Mouse (Mus musculus): ENCODE data around the gene Rsrp1. TPM values are rescaled to one million over a fixed set of nuclear protein-coding genes. Genes with fewer than 3 reads are reported as not detected.

Gene Rsrp1
- 1,774 and 1,821 TPM in 2 replicates for polyA plus RNA-seq (2012; rRNA removed)

DNA sequence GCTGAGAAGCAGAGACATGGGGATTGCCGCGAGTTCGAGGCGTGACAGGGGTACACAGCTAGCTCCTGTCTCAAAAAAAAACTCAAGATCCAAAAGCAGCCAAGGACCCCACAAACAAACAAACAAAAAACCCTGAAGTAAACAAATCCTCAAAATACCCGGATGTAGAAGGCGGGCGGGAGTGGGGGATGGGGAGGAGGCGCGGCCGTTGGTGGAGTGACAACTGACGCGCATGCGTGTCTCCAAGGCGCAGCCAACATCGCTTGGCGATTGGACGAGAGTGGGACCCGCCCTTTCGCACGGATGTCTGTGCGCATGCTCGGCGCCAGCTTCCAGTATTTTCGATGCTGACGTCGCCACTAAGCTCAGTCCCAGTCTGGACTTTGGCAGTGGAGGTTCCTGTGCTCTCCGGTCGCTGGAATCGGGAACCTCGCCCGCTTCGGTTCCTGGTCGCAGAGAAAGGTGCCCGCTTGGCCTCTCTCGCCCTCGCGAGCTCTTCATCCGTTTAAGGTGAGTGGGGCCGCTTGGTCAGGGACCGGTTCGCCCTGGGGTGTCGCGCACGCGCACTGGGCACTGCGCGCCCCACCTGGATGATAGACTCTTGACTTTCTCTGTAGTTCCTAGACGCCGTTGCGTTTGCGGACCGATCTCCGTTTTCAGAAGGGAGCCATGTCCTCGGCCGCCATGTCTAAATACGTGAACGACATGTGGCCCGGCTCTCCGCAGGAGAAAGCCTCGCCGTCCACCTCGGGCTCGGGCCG, at the start of gene Rsrp1:
TSS of gene Rsrp1 (plus strand) at position 335 of the 761 bp plus-strand sequence.
- H3K36me3 ChIP-seq (ENCODE audit: control insufficient read depth, insufficient read depth, low read length) = peaks cover 39% of the 10 kb centered on the region
- WGBS = under 1% methylated on average over 64 of the region's 64 CpGs
- H3K4me3 ChIP-seq (ENCODE audit: control insufficient read depth, insufficient read depth, low read length) = peak within 1 kb of the TSS; percentile 75
- H3K27me3 ChIP-seq (ENCODE audit: control insufficient read depth, insufficient read depth, low read length) = no peaks in the 10 kb centered on the region
- peak within 1 kb of the TSS; percentile 76 for H3K27ac ChIP-seq (ENCODE audit: control insufficient read depth, insufficient read depth, low read length)
- 0 out of 2 replicates have a peak, but pooled peaks have one; percentile 5 for TF ChIP-seq CTCF (IDR thresholded peaks at IDR 0.05; ENCODE audit: borderline replicate concordance, control insufficient read depth, extremely low read depth, insufficient read depth, low read length, poor library complexity)
- TF ChIP-seq POLR2A (IDR thresholded peaks at IDR 0.05; ENCODE audit: control insufficient read depth, extremely low read depth, insufficient read depth, low read length, poor library complexity) = peak; percentile 100
- peaks cover 24% of the 10 kb centered on the region for H3K4me1 ChIP-seq (replicated peaks; ENCODE audit: control insufficient read depth, insufficient read depth, low read length)
- peak; percentile 94 for DNase-seq

DNA sequence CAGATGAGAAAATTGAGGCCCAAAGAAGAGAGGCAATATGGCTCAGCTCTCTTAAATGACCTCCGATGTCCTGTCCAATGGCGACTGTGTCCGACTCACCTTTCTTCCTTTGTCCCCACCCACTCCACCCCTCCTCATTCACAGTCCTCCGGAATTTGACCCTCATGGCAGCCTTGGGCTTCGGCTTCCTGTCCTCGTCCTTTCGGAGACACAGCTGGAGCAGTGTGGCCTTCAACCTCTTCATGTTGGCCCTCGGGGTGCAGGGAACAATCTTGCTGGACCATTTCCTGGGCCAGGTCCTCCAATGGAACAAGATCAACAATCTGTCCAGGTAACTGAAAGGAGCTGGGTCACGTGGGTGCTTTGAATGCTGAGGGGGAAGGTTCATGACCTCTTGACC, 47.2 kb upstream of the Rsrp1 start:
- Histone ChIP-seq H3K27me3 (ENCODE audit: control insufficient read depth, insufficient read depth, low read length) (no peaks in the 10 kb centered on the region), H3K36me3 (ENCODE audit: control insufficient read depth, insufficient read depth, low read length) (no peaks in the 10 kb centered on the region), H3K4me1 (replicated peaks; ENCODE audit: control insufficient read depth, insufficient read depth, low read length) (peaks cover 6% of the 10 kb centered on the region), H3K4me3 (ENCODE audit: control insufficient read depth, insufficient read depth, low read length) (no peak overlapping the region), H3K27ac (ENCODE audit: control insufficient read depth, insufficient read depth, low read length) (no peak overlapping the region)
- 91% methylated on average over 9 of the region's 9 CpGs for WGBS
- TF ChIP-seq POLR2A (IDR thresholded peaks at IDR 0.05; ENCODE audit: control insufficient read depth, extremely low read depth, insufficient read depth, low read length, poor library complexity) (no peak), CTCF (IDR thresholded peaks at IDR 0.05; ENCODE audit: borderline replicate concordance, control insufficient read depth, extremely low read depth, insufficient read depth, low read length, poor library complexity) (no peak)
- DNase-seq = no peak

DNA sequence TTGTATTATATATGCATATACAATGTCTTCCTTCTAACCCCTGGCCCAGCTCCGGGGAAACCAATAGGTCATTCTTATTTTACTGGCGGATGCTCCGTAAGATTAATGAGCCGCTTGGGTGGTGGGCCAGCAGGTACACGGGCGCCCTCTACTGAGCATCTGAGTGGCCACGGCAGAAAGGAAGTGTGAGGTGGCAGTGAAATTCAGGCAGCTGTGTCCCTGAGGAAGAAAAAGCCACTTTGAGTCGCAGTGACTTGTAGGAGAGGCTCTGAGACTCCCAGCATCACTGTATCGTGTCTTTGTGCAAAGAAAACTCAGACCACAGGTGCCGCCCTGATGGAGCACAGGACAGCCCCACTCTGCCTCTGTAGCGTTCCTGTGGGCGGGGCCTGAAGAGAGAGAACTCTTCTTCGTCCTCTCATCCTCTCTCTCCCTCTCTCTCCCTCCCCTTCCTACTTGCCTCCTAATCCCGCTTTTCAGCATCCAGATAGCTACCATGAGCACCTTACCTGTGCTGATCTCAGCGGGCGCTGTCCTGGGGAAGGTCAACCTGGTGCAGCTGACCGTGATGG, 43.9 kb upstream of the Rsrp1 start:
- Histone ChIP-seq H3K27me3 (ENCODE audit: control insufficient read depth, insufficient read depth, low read length) (no peaks in the 10 kb centered on the region), H3K4me3 (ENCODE audit: control insufficient read depth, insufficient read depth, low read length) (peak overlapping the region; percentile 44), H3K27ac (ENCODE audit: control insufficient read depth, insufficient read depth, low read length) (no peak overlapping the region), H3K36me3 (ENCODE audit: control insufficient read depth, insufficient read depth, low read length) (no peaks in the 10 kb centered on the region), H3K4me1 (replicated peaks; ENCODE audit: control insufficient read depth, insufficient read depth, low read length) (peaks cover 6% of the 10 kb centered on the region)
- peak; percentile 70 for DNase-seq
- TF ChIP-seq CTCF (IDR thresholded peaks at IDR 0.05; ENCODE audit: borderline replicate concordance, control insufficient read depth, extremely low read depth, insufficient read depth, low read length, poor library complexity) (peak; percentile 58; the same call in 1 of the 2 replicates), POLR2A (IDR thresholded peaks at IDR 0.05; ENCODE audit: control insufficient read depth, extremely low read depth, insufficient read depth, low read length, poor library complexity) (no peak)
- 10% methylated on average over 17 of the region's 17 CpGs for WGBS

DNA sequence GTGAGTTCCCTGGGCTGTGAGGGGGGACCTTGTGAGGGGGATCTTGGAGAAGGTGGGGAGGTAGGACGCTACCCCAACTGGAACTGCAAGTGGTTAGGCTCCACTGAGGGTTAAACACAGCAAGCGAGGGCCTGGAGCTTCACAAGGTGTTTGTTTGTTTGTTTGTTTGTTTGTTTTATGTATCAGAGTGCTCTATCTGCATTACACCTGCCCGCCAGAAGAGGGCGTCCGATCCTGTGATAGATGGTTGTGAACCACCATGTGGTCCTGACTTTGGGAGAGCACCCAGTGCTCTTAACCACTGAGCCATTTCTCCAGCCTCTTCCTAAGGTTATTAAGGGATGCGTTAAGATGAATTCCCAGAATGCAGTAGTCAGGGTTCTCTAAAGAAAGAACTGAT, 43.4 kb upstream of the Rsrp1 start:
- Histone ChIP-seq H3K36me3 (ENCODE audit: control insufficient read depth, insufficient read depth, low read length) (no peaks in the 10 kb centered on the region), H3K27me3 (ENCODE audit: control insufficient read depth, insufficient read depth, low read length) (no peaks in the 10 kb centered on the region), H3K4me1 (replicated peaks; ENCODE audit: control insufficient read depth, insufficient read depth, low read length) (peaks cover 6% of the 10 kb centered on the region), H3K27ac (ENCODE audit: control insufficient read depth, insufficient read depth, low read length) (no peak overlapping the region), H3K4me3 (ENCODE audit: control insufficient read depth, insufficient read depth, low read length) (no peak overlapping the region; the same call in 1 of the 2 replicates)
- 56% methylated on average over 6 of the region's 6 CpGs for WGBS
- TF ChIP-seq POLR2A (IDR thresholded peaks at IDR 0.05; ENCODE audit: control insufficient read depth, extremely low read depth, insufficient read depth, low read length, poor library complexity) (no peak), CTCF (IDR thresholded peaks at IDR 0.05; ENCODE audit: borderline replicate concordance, control insufficient read depth, extremely low read depth, insufficient read depth, low read length, poor library complexity) (no peak)
- DNase-seq = peak; percentile 18

DNA sequence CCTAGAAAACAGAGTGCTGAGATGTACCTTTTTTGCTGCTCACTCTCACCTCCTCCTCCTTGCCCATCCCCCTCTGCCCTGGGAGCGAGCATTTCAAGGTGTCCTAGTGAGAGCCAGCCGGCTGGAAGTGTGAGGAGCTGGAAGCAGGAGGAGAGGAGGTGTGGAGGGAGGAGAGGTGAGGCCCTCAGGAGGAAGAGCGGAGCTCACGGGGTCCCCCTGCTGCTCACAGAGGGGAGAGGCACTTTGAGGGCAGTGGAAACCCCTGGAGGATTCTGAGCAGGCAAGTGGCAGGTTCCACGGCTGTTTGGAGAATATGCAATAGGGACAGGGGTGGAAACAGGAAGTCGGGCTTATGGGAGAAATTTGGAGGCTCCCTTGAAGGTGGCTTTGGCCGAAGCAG, 40.1 kb upstream of the Rsrp1 start:
- Histone ChIP-seq H3K4me1 (replicated peaks; ENCODE audit: control insufficient read depth, insufficient read depth, low read length) (peaks cover 6% of the 10 kb centered on the region), H3K36me3 (ENCODE audit: control insufficient read depth, insufficient read depth, low read length) (no peaks in the 10 kb centered on the region), H3K27me3 (ENCODE audit: control insufficient read depth, insufficient read depth, low read length) (no peaks in the 10 kb centered on the region), H3K27ac (ENCODE audit: control insufficient read depth, insufficient read depth, low read length) (no peak overlapping the region), H3K4me3 (ENCODE audit: control insufficient read depth, insufficient read depth, low read length) (no peak overlapping the region)
- WGBS = 47% methylated on average over 7 of the region's 7 CpGs
- peak; percentile 46 for DNase-seq
- TF ChIP-seq CTCF (IDR thresholded peaks at IDR 0.05; ENCODE audit: borderline replicate concordance, control insufficient read depth, extremely low read depth, insufficient read depth, low read length, poor library complexity) (peak; percentile 78), POLR2A (IDR thresholded peaks at IDR 0.05; ENCODE audit: control insufficient read depth, extremely low read depth, insufficient read depth, low read length, poor library complexity) (no peak)

DNA sequence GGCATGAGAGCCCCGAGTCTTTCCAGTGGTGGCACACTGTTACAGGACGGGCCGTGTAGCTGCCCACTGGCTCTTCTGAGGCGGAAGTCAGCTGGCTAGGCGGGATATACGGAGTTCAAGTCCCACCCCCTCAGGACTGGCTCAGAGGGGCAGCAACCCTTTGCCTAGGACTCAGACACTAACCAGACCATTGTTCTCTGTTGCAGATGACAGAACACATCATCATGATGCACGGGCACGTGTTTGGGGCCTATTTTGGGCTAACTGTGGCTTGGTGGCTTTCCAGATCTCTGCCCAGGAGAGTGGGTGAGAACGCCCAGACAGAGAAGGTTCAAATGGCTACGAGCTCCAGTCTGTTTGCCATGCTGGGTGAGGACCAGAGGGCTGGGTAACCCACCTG, 39.6 kb upstream of the Rsrp1 start:
- 68% methylated on average over 10 of the region's 10 CpGs for WGBS
- Histone ChIP-seq H3K4me3 (ENCODE audit: control insufficient read depth, insufficient read depth, low read length) (no peak overlapping the region), H3K27me3 (ENCODE audit: control insufficient read depth, insufficient read depth, low read length) (no peaks in the 10 kb centered on the region), H3K4me1 (replicated peaks; ENCODE audit: control insufficient read depth, insufficient read depth, low read length) (peaks cover 6% of the 10 kb centered on the region), H3K27ac (ENCODE audit: control insufficient read depth, insufficient read depth, low read length) (no peak overlapping the region), H3K36me3 (ENCODE audit: control insufficient read depth, insufficient read depth, low read length) (no peaks in the 10 kb centered on the region)
- TF ChIP-seq CTCF (IDR thresholded peaks at IDR 0.05; ENCODE audit: borderline replicate concordance, control insufficient read depth, extremely low read depth, insufficient read depth, low read length, poor library complexity) = no peak
- no peak for TF ChIP-seq POLR2A (IDR thresholded peaks at IDR 0.05; ENCODE audit: control insufficient read depth, extremely low read depth, insufficient read depth, low read length, poor library complexity)
- DNase-seq = no peak
